Mouse (Mus musculus) lung, adult 10 weeks (tissue): ENCODE results near the gene Tlk1. TPM values are rescaled to one million over a fixed set of nuclear protein-coding genes. Genes with fewer than 3 reads are reported as not detected.

Source experiments
- polyA plus RNA-seq: library from polyadenylated mRNA; stranded (reverse); fragments of 350-450 nt; fragmentation: Illumina TruSeq; extraction: RNeasy Lipid Tissue Mini Kit (QIAGEN cat#74804); gene quantifications from one replicate; pipeline ENCODE4 v1.2.3, GENCODE M21; 2014; ENCODE audit warnings: low read depth, low replicate concordance; ENCODE audit not compliant: insufficient read depth

The Tlk1 gene
- 20.0 TPM for polyA plus RNA-seq

DNA sequence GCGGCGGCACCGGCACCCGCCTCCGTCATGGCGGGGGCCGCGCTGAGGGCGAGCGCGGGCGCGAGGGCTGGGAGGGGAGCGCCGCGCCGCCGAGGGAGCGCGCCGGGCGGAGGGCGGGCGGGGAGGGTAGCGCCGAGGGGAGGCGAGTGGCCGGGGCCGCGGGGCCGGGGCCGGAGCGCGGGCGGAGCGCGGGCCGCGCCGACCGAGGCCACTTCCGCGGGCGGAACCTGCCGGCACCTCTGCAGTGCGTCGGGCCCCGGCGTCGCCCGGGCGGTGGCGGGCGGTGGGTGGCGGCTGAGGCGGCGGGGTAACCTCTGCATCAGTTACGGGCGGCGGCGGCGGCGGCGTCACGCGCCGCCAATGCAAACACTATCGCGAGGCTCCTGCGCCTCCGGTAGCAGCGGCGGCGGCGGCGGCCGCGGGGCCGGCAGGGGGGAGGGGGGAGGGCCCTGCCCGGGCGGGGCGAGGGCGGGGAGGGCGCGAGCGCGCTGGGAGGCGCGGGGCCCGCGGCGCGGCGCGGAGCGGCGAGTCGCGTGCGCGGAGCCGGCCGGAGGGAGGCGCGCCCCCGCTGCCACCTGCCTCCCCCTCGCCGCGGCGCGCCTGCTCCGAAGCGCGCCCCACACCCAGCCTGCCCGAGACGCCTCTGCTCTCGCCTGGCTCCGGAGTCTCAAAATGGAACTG, at the start of gene Tlk1:
Gene Tlk1 (minus strand): TSS at position 358 of the 681 bp plus-strand sequence.

Other genes starting within 250 kb of the Tlk1 start
- gene Gorasp2, start 164.2 kb downstream of the Tlk1 start, polyA plus RNA-seq = 58.3 TPM
- gene Gm26558, start 163.6 kb downstream of the Tlk1 start, polyA plus RNA-seq = not detected
- gene Dcaf17, start 229.6 kb upstream of the Tlk1 start, polyA plus RNA-seq = 4.1 TPM
- gene Mettl8, start 229.9 kb upstream of the Tlk1 start, polyA plus RNA-seq = 7.7 TPM